Mouse (Mus musculus): Measurements from ENCODE around the gene Hmx3. TPM values are rescaled to one million over a fixed set of nuclear protein-coding genes. Genes with fewer than 3 reads are reported as not detected.

Gene Hmx3
- total RNA-seq (2022) = not detected

- DNase-seq (ENCODE audit: low spot score in 2 of 2) = peak in 1 of 2 experiments; percentile 3
These were observed at the start of gene Hmx3 for GRCm38 (mm10) chr7:131542115-131542871. Hmx3 (plus strand) TSS chr7:131542867.

DNA sequence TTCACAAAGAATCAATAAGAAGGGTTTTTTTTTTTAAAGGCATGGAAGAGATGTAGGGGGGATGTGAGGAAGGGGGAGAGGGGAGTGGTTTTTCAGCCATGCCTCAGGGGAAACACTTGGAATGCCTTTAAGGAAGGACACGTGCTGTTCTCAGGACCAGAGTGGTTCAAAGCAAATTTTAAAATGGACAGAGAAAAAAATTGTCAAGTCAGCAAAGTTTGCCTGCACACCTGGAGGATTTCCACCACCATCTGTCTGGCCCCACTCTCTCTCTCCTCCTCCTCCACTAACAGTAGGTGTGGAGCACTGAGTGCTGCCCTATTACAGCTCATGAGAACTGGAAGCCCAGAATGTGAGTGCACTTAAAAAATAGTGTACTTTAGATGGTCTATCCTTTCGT lies 38.9 kb upstream of the Hmx3 start:
- DNase-seq (ENCODE audit: low spot score in 2 of 2) = no peak

GRCm38 (mm10) chr7:131539979-131540378 lies 2.7 kb upstream of the Hmx3 start:
- peak; percentile 68 to 78 for DNase-seq (ENCODE audit: low spot score in 2 of 2)

GRCm38 (mm10) chr7:131541184-131542114 lies 1.2 kb upstream of the Hmx3 start:
- peak in 1 of 2 experiments; percentile 10 for DNase-seq (ENCODE audit: low spot score in 2 of 2)

DNA sequence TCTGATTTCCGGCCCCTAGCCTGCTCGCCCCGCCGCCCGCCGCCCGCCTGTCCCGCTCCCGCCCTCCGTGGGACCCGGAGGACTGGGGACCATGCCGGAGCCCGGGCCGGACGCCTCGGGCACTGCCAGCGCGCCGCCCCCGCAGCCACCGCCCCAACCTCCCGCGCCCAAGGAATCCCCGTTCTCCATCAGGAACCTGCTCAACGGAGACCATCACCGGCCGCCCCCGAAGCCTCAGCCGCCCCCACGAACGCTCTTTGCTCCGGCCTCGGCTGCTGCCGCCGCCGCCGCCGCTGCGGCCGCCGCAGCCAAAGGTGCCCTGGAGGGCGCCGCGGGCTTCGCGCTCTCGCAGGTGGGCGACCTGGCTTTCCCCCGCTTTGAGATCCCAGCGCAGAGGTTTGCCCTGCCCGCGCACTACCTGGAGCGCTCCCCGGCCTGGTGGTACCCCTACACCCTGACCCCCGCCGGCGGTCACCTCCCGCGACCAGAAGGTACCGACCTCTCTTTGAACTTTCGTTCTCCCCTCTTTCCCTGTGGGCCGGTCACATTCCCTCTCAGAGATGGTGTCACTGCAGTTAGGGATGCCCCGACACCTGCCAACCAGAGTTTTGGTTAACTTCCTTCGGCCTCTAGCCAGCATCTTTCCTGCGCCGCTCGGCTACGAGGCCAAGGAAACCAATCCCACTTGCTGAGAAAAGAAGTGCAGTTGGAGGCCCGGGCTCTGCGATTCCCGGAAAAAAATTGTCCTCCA lies 380 bp downstream of the Hmx3 start:
- DNase-seq (ENCODE audit: low spot score in 2 of 2) = peak in 1 of 2 experiments; percentile 3

DNA sequence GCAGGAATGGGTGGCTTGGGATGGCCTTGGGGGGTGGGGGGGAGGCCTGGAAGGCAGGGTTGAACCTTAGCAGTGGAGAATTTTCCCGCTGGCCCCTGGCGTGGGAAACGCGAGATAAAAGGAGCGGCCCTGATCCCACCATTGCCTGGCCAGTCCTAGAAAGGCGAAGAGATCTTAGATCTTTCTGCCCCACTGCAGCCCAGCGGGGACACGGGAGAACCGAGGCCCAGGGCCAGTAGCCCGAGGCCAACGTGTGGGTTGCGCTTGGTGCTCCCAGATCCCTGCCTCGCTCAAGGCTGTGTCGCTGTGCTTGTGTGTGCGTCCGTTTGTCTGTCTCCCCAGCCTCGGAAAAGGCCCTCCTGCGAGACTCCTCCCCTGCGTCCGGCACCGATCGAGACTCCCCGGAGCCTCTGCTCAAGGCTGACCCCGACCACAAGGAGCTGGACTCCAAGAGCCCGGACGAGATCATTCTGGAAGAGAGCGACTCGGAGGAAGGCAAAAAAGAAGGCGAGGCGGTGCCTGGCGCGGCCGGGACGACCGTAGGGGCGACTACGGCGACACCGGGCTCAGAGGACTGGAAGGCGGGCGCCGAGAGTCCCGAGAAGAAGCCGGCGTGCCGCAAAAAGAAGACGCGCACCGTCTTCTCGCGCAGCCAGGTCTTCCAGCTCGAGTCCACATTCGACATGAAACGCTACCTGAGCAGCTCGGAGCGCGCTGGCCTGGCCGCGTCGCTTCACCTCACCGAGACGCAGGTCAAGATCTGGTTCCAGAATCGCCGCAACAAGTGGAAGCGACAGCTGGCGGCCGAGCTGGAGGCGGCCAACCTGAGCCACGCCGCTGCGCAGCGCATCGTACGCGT lies 1.2 kb downstream of the Hmx3 start:
- peak in 1 of 2 experiments; percentile 7 for DNase-seq (ENCODE audit: low spot score in 2 of 2)

DNA sequence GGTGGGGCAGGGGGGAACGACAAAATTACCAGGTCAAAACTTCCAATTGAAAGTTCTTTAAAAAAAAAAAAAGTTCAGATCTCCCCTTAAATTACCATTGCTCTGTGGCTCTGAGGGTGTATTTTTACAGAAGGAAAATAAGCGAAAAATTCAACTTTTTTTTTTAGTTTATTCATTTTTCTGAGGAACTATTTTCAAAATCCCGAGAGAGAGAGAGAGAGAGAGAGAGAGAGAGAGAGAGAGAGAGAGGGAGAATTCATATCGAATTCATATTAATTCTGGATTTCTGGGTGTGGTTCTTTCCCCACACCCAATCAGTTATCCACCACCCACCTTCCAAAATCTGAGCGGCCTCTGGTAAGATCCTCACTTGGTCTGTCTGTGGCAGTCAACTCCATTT lies 2.2 kb downstream of the Hmx3 start:
- no peak for DNase-seq (ENCODE audit: low spot score in 2 of 2)

- no peak for DNase-seq (ENCODE audit: low spot score in 2 of 2)
These were observed 3.2 kb downstream of the Hmx3 start for GRCm38 (mm10) chr7:131545701-131546385.

DNA sequence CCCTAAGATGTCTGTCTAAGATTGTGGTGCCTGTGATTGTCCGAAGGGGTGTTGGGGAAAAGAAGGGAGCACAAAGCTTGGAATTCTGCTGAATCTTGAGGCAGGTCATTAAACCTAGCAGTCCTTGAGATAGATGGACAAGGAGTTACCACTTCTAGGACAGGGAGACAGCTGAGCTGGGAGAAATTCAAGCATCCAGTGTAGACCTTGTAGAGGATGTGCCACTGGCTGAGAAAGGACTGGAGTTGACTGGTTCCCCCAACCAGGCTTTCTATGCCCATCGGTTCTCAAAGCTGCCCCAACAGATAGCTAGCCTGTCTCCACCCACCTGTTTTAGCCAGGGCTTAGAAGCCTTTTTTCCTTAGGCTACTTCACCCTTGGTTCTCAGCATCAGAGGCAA lies 3.8 kb downstream of the Hmx3 start:
- no peak for DNase-seq (ENCODE audit: low spot score in 2 of 2)

- DNase-seq (ENCODE audit: low spot score in 2 of 2) = no peak
These were observed 4.8 kb downstream of the Hmx3 start for GRCm38 (mm10) chr7:131547481-131547880.

DNA sequence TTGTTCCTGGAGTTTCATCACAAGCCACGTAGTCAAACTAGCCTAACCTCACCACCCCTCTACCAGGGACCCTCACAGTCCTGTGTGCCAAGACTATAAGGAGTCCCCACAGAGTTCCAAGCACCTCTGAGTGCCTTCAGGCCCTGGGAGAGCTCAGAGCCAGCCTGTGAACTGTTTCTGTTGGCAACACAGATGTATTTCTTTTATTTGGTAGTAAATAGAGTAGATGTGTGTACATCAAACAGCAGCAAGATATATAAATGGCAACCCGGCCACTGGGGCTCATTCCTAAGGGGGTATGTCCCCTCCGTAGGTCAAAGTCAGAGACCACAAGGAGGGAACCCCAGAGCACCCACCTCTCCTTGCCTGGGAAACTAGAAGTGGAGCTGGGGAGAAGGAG lies 5.8 kb downstream of the Hmx3 start, which contains the start of gene Hmx2:
Gene Hmx2 (plus strand): TSS at position 301 of the 400 bp plus-strand sequence.
- DNase-seq (ENCODE audit: low spot score in 2 of 2) = no peak

GRCm38 (mm10) chr7:131551471-131551870 lies 8.8 kb downstream of the Hmx3 start:
- DNase-seq (ENCODE audit: low spot score in 2 of 2) = no peak

DNA sequence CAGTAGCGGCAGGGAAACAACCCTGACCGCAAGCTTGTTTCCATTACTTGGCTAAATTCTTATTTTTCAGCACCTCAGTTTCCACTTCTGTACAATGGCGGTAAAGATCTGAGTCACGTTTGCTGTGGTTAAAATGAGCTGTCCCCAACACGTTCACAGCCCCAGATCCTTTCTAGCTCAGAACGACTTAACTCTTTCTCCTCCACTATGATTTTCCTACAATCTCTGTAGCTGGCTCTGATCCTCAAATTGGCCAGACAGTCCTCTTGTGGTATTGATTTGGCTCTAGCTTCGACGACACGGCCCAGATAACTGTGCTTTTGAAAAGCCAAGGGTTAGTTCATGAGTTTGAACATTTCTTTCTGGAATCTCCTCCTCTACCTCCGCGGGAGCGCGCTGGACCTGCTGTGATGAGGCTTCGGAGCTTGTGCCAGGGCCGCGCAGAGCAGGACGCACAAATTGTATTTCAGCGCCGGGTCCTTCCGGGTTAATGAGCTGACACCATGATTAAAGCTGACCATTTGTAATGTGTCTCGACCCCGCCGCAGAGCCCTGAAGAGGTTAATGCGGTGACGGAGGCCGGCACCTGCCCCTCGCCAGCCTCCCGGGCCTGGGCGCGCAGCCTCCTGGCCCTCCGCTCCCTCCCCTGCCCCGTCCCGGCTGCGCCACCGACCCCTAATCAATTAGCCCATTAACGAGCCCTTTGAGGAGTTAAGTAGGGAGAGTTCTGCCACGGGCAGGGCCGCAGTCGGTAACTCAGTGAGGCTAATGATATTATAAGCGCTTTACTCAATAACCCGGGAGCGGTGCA lies 9.5 kb downstream of the Hmx3 start:
- no peak for DNase-seq (ENCODE audit: low spot score in 2 of 2)

- DNase-seq (ENCODE audit: low spot score in 2 of 2) = no peak
These were observed 10.1 kb downstream of the Hmx3 start for GRCm38 (mm10) chr7:131552781-131553180.

DNA sequence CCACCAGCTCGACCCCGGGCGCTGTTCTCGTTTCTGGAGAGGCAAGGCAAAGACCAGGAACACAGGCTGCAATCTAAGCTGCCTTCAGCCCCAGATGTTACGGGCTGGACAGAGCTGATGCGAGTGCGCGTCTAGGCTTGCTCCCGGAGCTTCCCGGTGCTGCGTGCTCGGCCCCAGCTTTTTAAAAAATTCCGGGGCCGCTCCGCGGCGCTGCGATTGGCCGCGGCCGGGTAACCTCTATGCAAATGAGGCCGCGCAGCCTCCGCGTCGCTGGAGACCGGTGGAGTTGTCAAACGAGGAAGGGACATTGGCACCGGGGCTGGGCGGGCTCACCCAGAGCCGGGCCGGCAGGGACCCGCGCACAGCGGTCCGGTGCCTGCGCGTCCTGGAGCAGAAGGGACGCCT lies 11.1 kb downstream of the Hmx3 start:
- DNase-seq (ENCODE audit: low spot score in 2 of 2) = no peak

- DNase-seq (ENCODE audit: low spot score in 2 of 2) = no peak
These were observed 11.9 kb downstream of the Hmx3 start for GRCm38 (mm10) chr7:131554341-131555180.

DNA sequence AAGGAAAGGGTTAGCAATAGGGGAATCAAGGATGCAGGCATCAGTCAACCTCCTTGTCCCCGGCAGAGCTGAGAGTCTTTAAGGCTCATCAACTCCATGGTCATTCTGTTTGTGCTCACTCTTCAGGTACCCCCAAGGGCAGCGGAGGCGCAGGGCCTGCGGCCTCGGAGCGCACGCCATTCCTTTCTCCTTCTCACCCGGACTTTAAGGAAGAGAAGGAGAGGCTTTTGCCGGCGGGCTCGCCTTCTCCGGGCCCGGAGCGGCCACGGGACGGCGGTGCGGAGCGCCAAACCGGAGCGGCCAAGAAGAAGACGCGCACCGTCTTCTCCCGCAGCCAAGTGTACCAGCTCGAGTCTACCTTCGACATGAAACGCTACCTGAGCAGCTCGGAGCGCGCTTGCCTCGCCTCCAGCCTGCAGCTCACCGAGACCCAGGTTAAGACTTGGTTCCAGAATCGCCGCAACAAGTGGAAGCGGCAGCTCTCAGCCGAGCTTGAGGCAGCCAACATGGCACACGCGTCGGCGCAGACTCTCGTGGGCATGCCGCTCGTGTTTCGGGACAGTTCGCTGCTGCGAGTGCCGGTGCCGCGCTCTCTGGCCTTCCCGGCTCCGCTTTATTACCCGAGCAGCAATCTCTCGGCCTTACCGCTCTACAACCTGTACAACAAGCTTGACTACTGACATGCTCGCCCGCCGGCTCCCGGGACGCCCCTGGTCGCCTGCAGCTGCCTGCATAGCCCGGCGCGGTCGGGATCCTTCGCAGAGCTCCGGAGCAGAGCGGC lies 12.8 kb downstream of the Hmx3 start:
- DNase-seq (ENCODE audit: low spot score in 2 of 2) = no peak
